Mouse (Mus musculus) heart, embryonic 12.5 days (tissue): Measurements from ENCODE around the gene Isy1. TPM values are rescaled to one million over a fixed set of nuclear protein-coding genes. Genes with fewer than 3 reads are reported as not detected.

Source experiments
- ATAC-seq: fragments of 200-750 bp; cut with Nextera tagmentation; 2 replicates; pipeline ENCODE4 v1.8.0; 2017; ENCODE audit warnings: moderate TSS enrichment, moderate library complexity; ENCODE audit not compliant: insufficient number of reproducible peaks, low FRiP score
- H3K27ac ChIP-seq: fragments of 300-500 bp; sonication (generic); 2 replicates; pipeline ENCODE4 v1.5.1; 2016; ENCODE audit warnings: mild to moderate bottlenecking, moderate library complexity; ENCODE audit not compliant: poor library complexity, severe bottlenecking
- H3K27me3 ChIP-seq: fragments of 300-500 bp; sonication (generic); replicated peaks from 2 replicates; pipeline ENCODE4 v1.6.1; 2016; ENCODE audit warnings: mild to moderate bottlenecking, moderate library complexity
- H3K36me3 ChIP-seq: fragments of 300-500 bp; sonication (generic); 2 replicates; pipeline ENCODE4 v1.6.1; 2016; ENCODE audit warnings: mild to moderate bottlenecking, moderate library complexity
- H3K4me1 ChIP-seq: fragments of 300-500 bp; sonication (generic); replicated peaks from 2 replicates; pipeline ENCODE4 v1.6.1; 2016; ENCODE audit warnings: mild to moderate bottlenecking
- H3K4me2 ChIP-seq: fragments of 300-500 bp; sonication (generic); 2 replicates; pipeline ENCODE4 v1.6.1; 2016; ENCODE audit warnings: mild to moderate bottlenecking, moderate library complexity
- H3K4me3 ChIP-seq: fragments of 300-500 bp; sonication (generic); 2 replicates; pipeline ENCODE4 v1.5.1; 2016; ENCODE audit warnings: mild to moderate bottlenecking
- H3K9ac ChIP-seq: fragments of 300-500 bp; sonication (generic); 2 replicates; pipeline ENCODE4 v1.6.1; 2016; ENCODE audit warnings: mild to moderate bottlenecking, moderate library complexity
- H3K9me3 ChIP-seq: fragments of 300-500 bp; sonication (generic); replicated peaks from 2 replicates; pipeline ENCODE4 v1.6.1; 2016; ENCODE audit warnings: mild to moderate bottlenecking, moderate library complexity
- WGBS: fragments of 180-500 bp; shearing (Covaris S2); methylation state at CpG from one replicate; pipeline ENCODE4 v1.1.7; 2016; 5-methylcytosine and 5-hydroxymethylcytosine counted together
- polyA plus RNA-seq: library from polyadenylated mRNA; unstranded; fragments of >200 nt; fragmentation: Nextera tagmentation; extraction: Ambion mirVana; gene quantifications from 2 replicates; pipeline ENCODE4 v1.2.1, GENCODE M21; 2016

The Isy1 gene
- polyA plus RNA-seq, 1 experiment from 2014 or later, result 29.1 TPM

- peaks cover 23% of the 10 kb centered on the region for H3K4me1 ChIP-seq
These were observed 27.6 kb downstream of the Isy1 start for GRCm38 (mm10) chr6:87810713-87811669.

GRCm38 (mm10) chr6:87810311-87810710, 28.3 kb downstream of the Isy1 start:
- H3K9me3 ChIP-seq, result no peaks in the 10 kb centered on the region
- 47% methylated on average over 6 of the region's 6 CpGs for WGBS
- H3K36me3 ChIP-seq, result no peaks in the 10 kb centered on the region
- peaks cover 27% of the 10 kb centered on the region for H3K4me1 ChIP-seq
- H3K27ac ChIP-seq, result no peak overlapping the region
- no peaks in the 10 kb centered on the region for H3K27me3 ChIP-seq
- H3K4me3 ChIP-seq, result peak overlapping the region; percentile 86
- peak overlapping the region; percentile 91 for H3K4me2 ChIP-seq
- no peak for ATAC-seq
- H3K9ac ChIP-seq, result peak overlapping the region; percentile 84

More at GRCm38 (mm10) chr6:87810713-87811669, 27.6 kb downstream of the Isy1 start:
- WGBS, result under 1% methylated on average over 75 of the region's 77 CpGs
- H3K36me3 ChIP-seq, result peaks cover 6% of the 10 kb centered on the region
- H3K4me2 ChIP-seq, result peak overlapping the region; percentile 91
- H3K9me3 ChIP-seq, result no peaks in the 10 kb centered on the region
- ATAC-seq, result peak; percentile 22
- H3K9ac ChIP-seq, result peak overlapping the region; percentile 84
- peak overlapping the region; percentile 86 for H3K4me3 ChIP-seq
- H3K27ac ChIP-seq, result peak overlapping the region; percentile 79
- no peaks in the 10 kb centered on the region for H3K27me3 ChIP-seq

- ATAC-seq, result no peak
- Histone ChIP-seq H3K9me3 (no peaks in the 10 kb centered on the region), H3K4me1 (peaks cover 27% of the 10 kb centered on the region), H3K36me3 (no peaks in the 10 kb centered on the region), H3K4me3 (no peak overlapping the region), H3K27ac (no peak overlapping the region), H3K4me2 (peak overlapping the region; percentile 91; the same call in 1 of the 2 replicates), H3K9ac (no peak overlapping the region), H3K27me3 (no peaks in the 10 kb centered on the region)
- WGBS, result 86% methylated on average over 6 of the region's 6 CpGs
These were observed 28.9 kb downstream of the Isy1 start for GRCm38 (mm10) chr6:87809651-87810161.

- Histone ChIP-seq H3K4me1 (peaks cover 27% of the 10 kb centered on the region), H3K4me2 (0 out of 2 replicates have a peak overlapping the region, but pooled peaks have one; percentile 91), H3K27me3 (no peaks in the 10 kb centered on the region), H3K36me3 (no peaks in the 10 kb centered on the region), H3K27ac (no peak overlapping the region), H3K9me3 (no peaks in the 10 kb centered on the region), H3K9ac (no peak overlapping the region), H3K4me3 (no peak overlapping the region)
- no peak for ATAC-seq
- 88% methylated on average over 2 of the region's 2 CpGs for WGBS
These were observed 29.5 kb downstream of the Isy1 start for GRCm38 (mm10) chr6:87809144-87809543.

GRCm38 (mm10) chr6:87808521-87808920, 30.1 kb downstream of the Isy1 start:
- H3K9me3 ChIP-seq, result no peaks in the 10 kb centered on the region
- no peak overlapping the region for H3K4me2 ChIP-seq
- H3K4me1 ChIP-seq, result peaks cover 27% of the 10 kb centered on the region
- 68% methylated on average over 3 of the region's 3 CpGs for WGBS
- H3K27me3 ChIP-seq, result no peaks in the 10 kb centered on the region
- no peaks in the 10 kb centered on the region for H3K36me3 ChIP-seq
- no peak overlapping the region for H3K27ac ChIP-seq
- no peak for ATAC-seq
- no peak overlapping the region for H3K4me3 ChIP-seq
- H3K9ac ChIP-seq, result no peak overlapping the region

- Histone ChIP-seq H3K36me3 (no peaks in the 10 kb centered on the region), H3K9me3 (no peaks in the 10 kb centered on the region), H3K27ac (no peak overlapping the region), H3K4me1 (peaks cover 27% of the 10 kb centered on the region), H3K4me3 (no peak overlapping the region), H3K27me3 (no peaks in the 10 kb centered on the region), H3K9ac (no peak overlapping the region), H3K4me2 (no peak overlapping the region)
- ATAC-seq, result no peak
- WGBS, result 77% methylated on average over 4 of the region's 4 CpGs
These were observed 30.7 kb downstream of the Isy1 start for GRCm38 (mm10) chr6:87807735-87808440.

- Histone ChIP-seq H3K27me3 (no peaks in the 10 kb centered on the region), H3K9me3 (no peaks in the 10 kb centered on the region), H3K4me1 (peaks cover 19% of the 10 kb centered on the region), H3K9ac (no peak overlapping the region), H3K4me3 (no peak overlapping the region), H3K27ac (no peak overlapping the region), H3K4me2 (no peak overlapping the region), H3K36me3 (no peaks in the 10 kb centered on the region)
- no peak for ATAC-seq
- 41% methylated on average over 2 of the region's 2 CpGs for WGBS
These were observed 31.7 kb downstream of the Isy1 start for GRCm38 (mm10) chr6:87806857-87807256.

GRCm38 (mm10) chr6:87806028-87806427, 32.6 kb downstream of the Isy1 start:
- Histone ChIP-seq H3K4me3 (no peak overlapping the region), H3K36me3 (no peaks in the 10 kb centered on the region), H3K9ac (no peak overlapping the region), H3K27me3 (no peaks in the 10 kb centered on the region), H3K27ac (no peak overlapping the region), H3K4me1 (peaks cover 19% of the 10 kb centered on the region), H3K9me3 (no peaks in the 10 kb centered on the region), H3K4me2 (no peak overlapping the region)
- 64% methylated on average over 2 of the region's 2 CpGs for WGBS
- ATAC-seq, result no peak

- 87% methylated on average over 7 of the region's 7 CpGs for WGBS
- ATAC-seq, result no peak
- no peaks in the 10 kb centered on the region for H3K9me3 ChIP-seq
- H3K4me1 ChIP-seq, result peaks cover 17% of the 10 kb centered on the region
- H3K4me2 ChIP-seq, result no peak overlapping the region
- H3K27me3 ChIP-seq, result no peaks in the 10 kb centered on the region
- H3K9ac ChIP-seq, result no peak overlapping the region
- no peaks in the 10 kb centered on the region for H3K36me3 ChIP-seq
- no peak overlapping the region for H3K27ac ChIP-seq
- no peak overlapping the region for H3K4me3 ChIP-seq
These were observed 33.1 kb downstream of the Isy1 start for GRCm38 (mm10) chr6:87805448-87805847.

- H3K4me1 ChIP-seq, result peaks cover 13% of the 10 kb centered on the region; the same call in 1 of the 2 replicates
- no peak overlapping the region for H3K4me3 ChIP-seq
- H3K27me3 ChIP-seq, result no peaks in the 10 kb centered on the region
- no peak overlapping the region for H3K4me2 ChIP-seq
- no peaks in the 10 kb centered on the region for H3K9me3 ChIP-seq
- no peaks in the 10 kb centered on the region for H3K36me3 ChIP-seq
- WGBS, result 81% methylated on average over 7 of the region's 7 CpGs
- ATAC-seq, result no peak
- H3K9ac ChIP-seq, result no peak overlapping the region
- H3K27ac ChIP-seq, result no peak overlapping the region
These were observed 33.7 kb downstream of the Isy1 start for GRCm38 (mm10) chr6:87804886-87805285.

- 85% methylated on average over 1 of the region's 1 CpGs for WGBS
- H3K4me3 ChIP-seq, result no peak overlapping the region
- no peaks in the 10 kb centered on the region for H3K9me3 ChIP-seq
- no peaks in the 10 kb centered on the region for H3K27me3 ChIP-seq
- H3K4me1 ChIP-seq, result peaks cover 14% of the 10 kb centered on the region; the same call in 1 of the 2 replicates
- no peaks in the 10 kb centered on the region for H3K36me3 ChIP-seq
- no peak overlapping the region for H3K4me2 ChIP-seq
- no peak overlapping the region for H3K9ac ChIP-seq
- no peak for ATAC-seq
- no peak overlapping the region for H3K27ac ChIP-seq
These were observed 34.6 kb downstream of the Isy1 start for GRCm38 (mm10) chr6:87804036-87804435.
